ENCODE assay signal across 8 mouse cellular contexts in genomic region chr3:34663701-34664635, GRCm38 (mm10). TPM values are rescaled to one million over a fixed set of nuclear protein-coding genes. Genes with fewer than 3 reads are reported as not detected.
A peak's percentile ranks its signal among the peaks of the same experiment; 100 is the strongest.
DNase-seq lines count a peak whose midpoint lies in the region; ATAC-seq and TF ChIP-seq lines count a peak whose summit lies in the region.

No protein-coding gene starts in this region.

- H3K27me3 ChIP-seq in lung, embryonic 14.5 days (ENCODE audit: insufficient read depth, low read length), result peaks cover 100% of the 10 kb centered on the region
- peaks cover 100% of the 10 kb centered on the region for H3K27me3 ChIP-seq in embryonic facial prominence, embryonic 14.5 days (replicated peaks; ENCODE audit: control insufficient read depth, insufficient read depth, low read length)
- peaks cover 100% of the 10 kb centered on the region for H3K27me3 ChIP-seq in intestine, embryonic 14.5 days (replicated peaks; ENCODE audit: control insufficient read depth, insufficient read depth, low read length)
- peaks cover 21% of the 10 kb centered on the region for H3K27me3 ChIP-seq in myocyte (ENCODE audit: control insufficient read depth, insufficient read depth, insufficient read length)

- TF ChIP-seq CTCF in lung, embryonic 14.5 days (IDR thresholded peaks at IDR 0.05; ENCODE audit: low read depth), result no peak

- under 1% methylated on average over 58 of the region's 58 CpGs for WGBS in lung, embryonic 14.5 days
- WGBS in embryonic facial prominence, embryonic 14.5 days, result under 1% methylated on average over 57 of the region's 58 CpGs
- under 1% methylated on average over 58 of the region's 58 CpGs for WGBS in intestine, embryonic 14.5 days

- peak overlapping the region; percentile 31 for H3K4me3 ChIP-seq in lung, embryonic 14.5 days (ENCODE audit: low read depth, low read length)
- H3K4me3 ChIP-seq in embryonic facial prominence, embryonic 14.5 days (ENCODE audit: low read depth, low read length), result peak overlapping the region; percentile 36
- peak overlapping the region; percentile 21 for H3K4me3 ChIP-seq in intestine, embryonic 14.5 days (ENCODE audit: low read depth, low read length)
- no peak overlapping the region for H3K4me3 ChIP-seq in myocyte

- no peak overlapping the region for H3ac ChIP-seq in myocyte (ENCODE audit: control insufficient read depth, insufficient read length)

- H3K9ac ChIP-seq in lung, embryonic 14.5 days, result peak overlapping the region; percentile 34
- H3K9ac ChIP-seq in embryonic facial prominence, embryonic 14.5 days (ENCODE audit: low read depth, low read length), result peak overlapping the region; percentile 47
- H3K9ac ChIP-seq in intestine, embryonic 14.5 days (ENCODE audit: low read length), result no peak overlapping the region

- H3K36me3 ChIP-seq in lung, embryonic 14.5 days (ENCODE audit: insufficient read depth), result no peaks in the 10 kb centered on the region
- H3K36me3 ChIP-seq in embryonic facial prominence, embryonic 14.5 days (ENCODE audit: control insufficient read depth, insufficient read depth, low read length), result no peaks in the 10 kb centered on the region
- no peaks in the 10 kb centered on the region for H3K36me3 ChIP-seq in intestine, embryonic 14.5 days (ENCODE audit: control insufficient read depth, insufficient read depth, low read length)
- no peaks in the 10 kb centered on the region for H3K36me3 ChIP-seq in myocyte (ENCODE audit: control insufficient read depth, insufficient read depth)

- H3K9me3 ChIP-seq in lung, embryonic 14.5 days (ENCODE audit: low read depth, low read length), result no peaks in the 10 kb centered on the region
- no peaks in the 10 kb centered on the region for H3K9me3 ChIP-seq in embryonic facial prominence, embryonic 14.5 days (ENCODE audit: control insufficient read depth, low read length)
- no peaks in the 10 kb centered on the region for H3K9me3 ChIP-seq in intestine, embryonic 14.5 days (ENCODE audit: control insufficient read depth, low read length)

- no peaks in the 10 kb centered on the region for H3K79me2 ChIP-seq in myocyte (ENCODE audit: control insufficient read depth, insufficient read depth)

- TF ChIP-seq POLR2A in myocyte (IDR thresholded peaks at IDR 0.05; ENCODE audit: insufficient read length, low read depth), result no peak

- H3K4me2 ChIP-seq in lung, embryonic 14.5 days, result peak overlapping the region; percentile 50
- H3K4me2 ChIP-seq in embryonic facial prominence, embryonic 14.5 days (ENCODE audit: low read depth, low read length), result peak overlapping the region; percentile 58
- peak overlapping the region; percentile 45 for H3K4me2 ChIP-seq in intestine, embryonic 14.5 days (ENCODE audit: low read length)
- peak overlapping the region; percentile 32 for H3K4me2 ChIP-seq in myocyte (ENCODE audit: low read depth)

- peak; percentile 64 for DNase-seq in lung, embryonic 14.5 days
- no peak for DNase-seq in lung, postnatal 25 days (ENCODE audit: low spot score)
- DNase-seq in embryonic facial prominence, embryonic 14.5 days (ENCODE audit: low spot score), result peak; percentile 84
- peak; percentile 81 for DNase-seq in intestine, embryonic 14.5 days (ENCODE audit: low spot score)
- DNase-seq in c-Kit-positive CD71-positive TER-119-positive erythroid progenitor cells, embryonic 14.5 days (ENCODE audit: low spot score), result no peak
- no peak for DNase-seq in adrenal gland, postnatal 25 days
- DNase-seq in adrenal gland, adult 18-20 months (ENCODE audit: low spot score in 2 of 2), result no peak

- no peaks in the 10 kb centered on the region for H3K4me1 ChIP-seq in lung, embryonic 14.5 days (ENCODE audit: insufficient read depth)
- H3K4me1 ChIP-seq in embryonic facial prominence, embryonic 14.5 days (ENCODE audit: control insufficient read depth, insufficient read depth, low read length), result peaks cover 12% of the 10 kb centered on the region
- no peaks in the 10 kb centered on the region for H3K4me1 ChIP-seq in intestine, embryonic 14.5 days (replicated peaks; ENCODE audit: control insufficient read depth, insufficient read depth, low read length)

- peak overlapping the region; percentile 21; the same call in 1 of the 2 replicates for H3K27ac ChIP-seq in lung, embryonic 14.5 days (ENCODE audit: low read depth)
- peak overlapping the region; percentile 56 for H3K27ac ChIP-seq in embryonic facial prominence, embryonic 14.5 days (replicated peaks; ENCODE audit: low read depth, low read length)
- no peak overlapping the region for H3K27ac ChIP-seq in intestine, embryonic 14.5 days (ENCODE audit: low read depth)

- peak; percentile 61; the same call in 1 of the 2 replicates for ATAC-seq in lung, embryonic 14.5 days (ENCODE audit: insufficient read depth)
- peak; percentile 64 for ATAC-seq in embryonic facial prominence, embryonic 14.5 days (ENCODE audit: low read depth)
- peak; percentile 30; the same call in 1 of the 2 replicates for ATAC-seq in intestine, embryonic 14.5 days (replicated peaks; ENCODE audit: low FRiP score, low TSS enrichment, low read depth)

TF ChIP-seq in myocyte, 11 proteins besides CTCF, POLR2A, EP300 and RAD21:
- no peak for TF ChIP-seq TCF3 (IDR thresholded peaks at IDR 0.05; ENCODE audit: insufficient read length, low read depth)
- TF ChIP-seq CEBPB (IDR thresholded peaks at IDR 0.05; ENCODE audit: insufficient read depth, poor library complexity, severe bottlenecking), result no peak
- TF ChIP-seq REST (IDR thresholded peaks at IDR 0.05; ENCODE audit: insufficient read depth, insufficient read length), result no peak
- TF ChIP-seq MYOG (IDR thresholded peaks at IDR 0.05; ENCODE audit: control insufficient read depth in 1 of 3, insufficient read depth in 1 of 3, insufficient read length in 2 of 3, low read depth in 2 of 3), result no peak
- no peak for TF ChIP-seq TCF12 (IDR thresholded peaks at IDR 0.05; ENCODE audit: insufficient read depth, poor library complexity, severe bottlenecking)
- TF ChIP-seq USF1 (IDR thresholded peaks at IDR 0.05; ENCODE audit: low read depth), result no peak
- no peak for TF ChIP-seq SRF (IDR thresholded peaks at IDR 0.05; ENCODE audit: control insufficient read depth, insufficient read length, low read depth)
- TF ChIP-seq MAX (IDR thresholded peaks at IDR 0.05; ENCODE audit: low read depth), result no peak
- TF ChIP-seq MYOD1 (IDR thresholded peaks at IDR 0.05; ENCODE audit: control insufficient read depth in 1 of 3, insufficient read length in 2 of 3, low read depth in 2 of 3), result no peak
- no peak for TF ChIP-seq POLR2AphosphoS2 (IDR thresholded peaks at IDR 0.05; ENCODE audit: insufficient read length, low read depth)
- no peak for TF ChIP-seq E2F4 (IDR thresholded peaks at IDR 0.05; ENCODE audit: insufficient read depth)

RNA-seq across cellular contexts. Expression of gene Sox2, which starts 13.8 kb away (rescaled TPM):
- polyA plus RNA-seq in lung, embryonic 14.5 days (2014; fragmentation: Nextera tagmentation; extraction: Ambion mirVana), result 4.0 and 5.0 TPM in 2 replicates
- 4.3 and 5.1 TPM in 2 replicates for polyA plus RNA-seq in embryonic facial prominence, embryonic 14.5 days (2014; fragmentation: Nextera tagmentation; extraction: Ambion mirVana)
- polyA plus RNA-seq in intestine, embryonic 14.5 days (2014; fragmentation: Nextera tagmentation; extraction: Ambion mirVana), result 0.44 and 0.61 TPM in 2 replicates
- not detected for polyA plus RNA-seq in myocyte (2012; fragmentation: generic; extraction: Trizol)
- total RNA-seq in adrenal gland, postnatal 25 days (2021), result 0.43 and 0.58 TPM in 2 replicates
- total RNA-seq in adrenal gland, adult 18-20 months (2021), result under 1 TPM; 0.22 to 0.30 TPM

Comparison
In these comparisons a context has a peak if more than half of its experiments do, and no peak if none do; other contexts are left out.
1. DNase-seq: peak in lung, embryonic 14.5 days (single experiment), embryonic facial prominence, embryonic 14.5 days (single experiment) and intestine, embryonic 14.5 days (single experiment); none in lung, postnatal 25 days (single experiment), c-Kit-positive CD71-positive TER-119-positive erythroid progenitor cells, embryonic 14.5 days (single experiment), adrenal gland, postnatal 25 days (single experiment) and adrenal gland, adult 18-20 months (0 of 2).
2. Peak in every context shown above with its lines, with median percentiles within 50 percentile points of each other: ATAC-seq and H3K4me2 ChIP-seq.